Mouse (Mus musculus) myocyte (in vitro differentiated cells): ENCODE results near the gene Clps. TPM values are rescaled to one million over a fixed set of nuclear protein-coding genes. Genes with fewer than 3 reads are reported as not detected.

Experiments used
- H3K27me3 ChIP-seq: one replicate; pipeline ENCODE4 v1.6.1; 2011; ENCODE audit not compliant: control insufficient read depth, insufficient read depth, insufficient read length
- H3K36me3 ChIP-seq: one replicate; pipeline ENCODE4 v1.6.1; 2011; ENCODE audit not compliant: control insufficient read depth, insufficient read depth
- H3K4me2 ChIP-seq: one replicate; pipeline ENCODE4 v1.6.1; 2011; ENCODE audit warnings: low read depth, control low read depth
- H3K4me3 ChIP-seq: one replicate; pipeline ENCODE4 v1.5.1; 2011; ENCODE audit warnings: mild to moderate bottlenecking, control low read depth, moderate library complexity
- H3K79me2 ChIP-seq: one replicate; pipeline ENCODE4 v1.6.1; 2011; ENCODE audit not compliant: control insufficient read depth, insufficient read depth
- H3ac ChIP-seq: one replicate; pipeline ENCODE4 v1.6.1; 2011; ENCODE audit not compliant: control insufficient read depth, insufficient read length
- CEBPB ChIP-seq: IDR thresholded peaks from 2 replicates; pipeline ENCODE4 v1.6.1; 2011; ENCODE audit warnings: mild to moderate bottlenecking, moderate library complexity; ENCODE audit not compliant: poor library complexity, insufficient read depth, severe bottlenecking
- E2F4 ChIP-seq: IDR thresholded peaks from one replicate; pipeline ENCODE4 v1.6.1; 2011; ENCODE audit warnings: mild to moderate bottlenecking, control low read depth, moderate library complexity; ENCODE audit not compliant: insufficient read depth
- MAX ChIP-seq: IDR thresholded peaks from one replicate; pipeline ENCODE4 v1.6.1; 2011; ENCODE audit warnings: low read depth, mild to moderate bottlenecking, control low read depth
- MYOD1 ChIP-seq, 3 experiments: IDR thresholded peaks; one replicate each; pipeline ENCODE4 v1.6.1; 2011; ENCODE audit warnings: control low read depth in 2 of 3, low read depth in 2 of 3, mild to moderate bottlenecking in 2 of 3, moderate library complexity in 1 of 3; ENCODE audit not compliant: insufficient read length in 2 of 3, control insufficient read depth in 1 of 3
- MYOG ChIP-seq, 3 experiments: IDR thresholded peaks; one replicate each; pipeline ENCODE4 v1.6.1; 2011; ENCODE audit warnings: control low read depth in 2 of 3, low read depth in 2 of 3, mild to moderate bottlenecking in 2 of 3; ENCODE audit not compliant: insufficient read length in 2 of 3, control insufficient read depth in 1 of 3, insufficient read depth in 1 of 3
- POLR2A ChIP-seq: IDR thresholded peaks from one replicate; pipeline ENCODE4 v1.6.1; 2011; ENCODE audit warnings: low read depth, mild to moderate bottlenecking, control low read depth, moderate library complexity; ENCODE audit not compliant: insufficient read length
- POLR2AphosphoS2 ChIP-seq: IDR thresholded peaks from one replicate; pipeline ENCODE4 v1.6.1; 2011; ENCODE audit warnings: low read depth, control low read depth; ENCODE audit not compliant: insufficient read length
- REST ChIP-seq: IDR thresholded peaks from one replicate; pipeline ENCODE4 v1.6.1; 2011; ENCODE audit warnings: mild to moderate bottlenecking, control low read depth, moderate library complexity; ENCODE audit not compliant: insufficient read depth, insufficient read length
- SRF ChIP-seq: IDR thresholded peaks from one replicate; pipeline ENCODE4 v1.6.1; 2011; ENCODE audit warnings: low read depth; ENCODE audit not compliant: control insufficient read depth, insufficient read length
- TCF12 ChIP-seq: IDR thresholded peaks from one replicate; pipeline ENCODE4 v1.6.1; 2011; ENCODE audit warnings: mild to moderate bottlenecking, control low read depth; ENCODE audit not compliant: poor library complexity, insufficient read depth, severe bottlenecking
- TCF3 ChIP-seq: IDR thresholded peaks from one replicate; pipeline ENCODE4 v1.6.1; 2011; ENCODE audit warnings: low read depth, control low read depth; ENCODE audit not compliant: insufficient read length
- USF1 ChIP-seq: IDR thresholded peaks from one replicate; pipeline ENCODE4 v1.6.1; 2011; ENCODE audit warnings: low read depth, mild to moderate bottlenecking, control low read depth, moderate library complexity
- polyA plus RNA-seq: library from polyadenylated mRNA; unstranded; fragments of >200 nt; fragmentation: generic; extraction: Trizol; gene quantifications from one replicate; pipeline ENCODE4 v1.2.1, GENCODE M21; 2012; ENCODE audit warnings: missing spikeins

The Clps gene
- polyA plus RNA-seq, 1 experiment: not detected

GRCm38 (mm10) chr17:28571868-28572267 is 11.3 kb upstream of the Clps start:
- no peak for TF ChIP-seq MYOD1 (IDR thresholded peaks at IDR 0.05; ENCODE audit: control insufficient read depth in 1 of 3, insufficient read length in 2 of 3, low read depth in 2 of 3)
- TF ChIP-seq CEBPB: no peak
- TF ChIP-seq TCF3: no peak
- TF ChIP-seq MAX: no peak
- TF ChIP-seq TCF12: no peak
- TF ChIP-seq USF1: no peak
- TF ChIP-seq SRF: no peak
- no peak for TF ChIP-seq POLR2AphosphoS2
- no peak for TF ChIP-seq POLR2A
- TF ChIP-seq REST: no peak
- TF ChIP-seq MYOG (IDR thresholded peaks at IDR 0.05; ENCODE audit: control insufficient read depth in 1 of 3, insufficient read depth in 1 of 3, insufficient read length in 2 of 3, low read depth in 2 of 3): no peak
- no peak for TF ChIP-seq E2F4
- H3K36me3 ChIP-seq: no peaks in the 10 kb centered on the region
- no peaks in the 10 kb centered on the region for H3K79me2 ChIP-seq
- no peaks in the 10 kb centered on the region for H3K27me3 ChIP-seq
- H3K4me3 ChIP-seq: no peak overlapping the region
- H3ac ChIP-seq: no peak overlapping the region
- H3K4me2 ChIP-seq: no peak overlapping the region

DNA sequence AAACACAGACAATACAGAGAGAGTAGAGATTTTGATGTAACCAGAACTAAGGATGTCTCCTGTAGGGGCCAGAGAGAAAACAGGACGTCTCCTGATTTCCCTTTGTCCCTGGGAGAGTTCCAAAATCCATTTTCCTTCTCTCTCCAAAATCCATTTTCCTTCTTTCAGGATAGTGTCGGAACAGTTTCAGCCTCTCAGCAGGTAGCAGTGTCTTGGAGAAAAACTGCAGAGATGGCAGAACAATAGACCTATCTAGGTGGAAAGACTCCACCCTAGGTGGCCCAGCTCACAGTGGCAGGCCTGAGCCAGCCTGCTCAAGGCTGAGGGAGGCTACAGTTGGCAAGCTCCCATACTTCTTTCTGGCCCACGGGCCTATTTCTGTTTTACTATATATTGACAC is 7.0 kb upstream of the Clps start:
- Histone ChIP-seq H3K36me3 (no peaks in the 10 kb centered on the region), H3K4me3 (no peak overlapping the region), H3K4me2 (no peak overlapping the region), H3K27me3 (no peaks in the 10 kb centered on the region), H3ac (no peak overlapping the region), H3K79me2 (no peaks in the 10 kb centered on the region)
- TF ChIP-seq TCF3: no peak
- no peak for TF ChIP-seq USF1
- no peak for TF ChIP-seq POLR2AphosphoS2
- no peak for TF ChIP-seq SRF
- TF ChIP-seq MYOD1 (IDR thresholded peaks at IDR 0.05; ENCODE audit: control insufficient read depth in 1 of 3, insufficient read length in 2 of 3, low read depth in 2 of 3): no peak
- TF ChIP-seq REST: no peak
- no peak for TF ChIP-seq E2F4
- no peak for TF ChIP-seq POLR2A
- TF ChIP-seq TCF12: no peak
- no peak for TF ChIP-seq CEBPB
- TF ChIP-seq MAX: no peak
- TF ChIP-seq MYOG (IDR thresholded peaks at IDR 0.05; ENCODE audit: control insufficient read depth in 1 of 3, insufficient read depth in 1 of 3, insufficient read length in 2 of 3, low read depth in 2 of 3): no peak

DNA sequence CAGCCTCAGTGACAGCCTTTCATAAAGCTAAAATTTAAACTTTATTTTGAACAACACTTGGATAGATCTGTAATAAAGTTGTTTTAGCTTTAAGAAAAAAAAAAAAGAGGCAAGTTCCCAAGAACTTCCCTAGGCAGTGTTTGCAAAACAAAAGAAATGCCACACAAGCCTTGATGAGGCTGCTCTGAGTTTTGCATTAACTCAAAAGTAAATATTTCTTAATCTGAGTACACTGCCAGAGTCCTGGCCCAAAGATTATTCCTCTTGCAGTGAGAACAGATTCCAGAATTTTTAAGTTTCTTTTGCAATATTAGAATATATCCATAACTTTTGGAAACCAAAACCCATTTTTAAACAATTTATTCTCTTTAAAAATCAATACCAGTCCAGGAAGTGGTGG is 4.6 kb upstream of the Clps start:
- Histone ChIP-seq H3K36me3 (no peaks in the 10 kb centered on the region), H3ac (no peak overlapping the region), H3K4me2 (no peak overlapping the region), H3K4me3 (no peak overlapping the region), H3K79me2 (no peaks in the 10 kb centered on the region), H3K27me3 (peaks cover 22% of the 10 kb centered on the region)
- no peak for TF ChIP-seq TCF3
- TF ChIP-seq REST: no peak
- no peak for TF ChIP-seq TCF12
- no peak for TF ChIP-seq CEBPB
- no peak for TF ChIP-seq POLR2AphosphoS2
- no peak for TF ChIP-seq MYOD1 (IDR thresholded peaks at IDR 0.05; ENCODE audit: control insufficient read depth in 1 of 3, insufficient read length in 2 of 3, low read depth in 2 of 3)
- TF ChIP-seq MYOG (IDR thresholded peaks at IDR 0.05; ENCODE audit: control insufficient read depth in 1 of 3, insufficient read depth in 1 of 3, insufficient read length in 2 of 3, low read depth in 2 of 3): no peak

- H3K36me3 ChIP-seq: no peaks in the 10 kb centered on the region
- no peak overlapping the region for H3ac ChIP-seq
- H3K27me3 ChIP-seq: peaks cover 30% of the 10 kb centered on the region
- no peak overlapping the region for H3K4me2 ChIP-seq
- TF ChIP-seq MYOG (IDR thresholded peaks at IDR 0.05; ENCODE audit: control insufficient read depth in 1 of 3, insufficient read depth in 1 of 3, insufficient read length in 2 of 3, low read depth in 2 of 3) (no peak), REST (no peak), SRF (no peak), TCF12 (no peak), E2F4 (no peak), TCF3 (no peak), CEBPB (no peak), USF1 (no peak), MAX (no peak), POLR2A (no peak), POLR2AphosphoS2 (no peak)
- no peaks in the 10 kb centered on the region for H3K79me2 ChIP-seq
- no peak overlapping the region for H3K4me3 ChIP-seq
Observed at GRCm38 (mm10) chr17:28561613-28562012, 1.0 kb upstream of the Clps start.

DNA sequence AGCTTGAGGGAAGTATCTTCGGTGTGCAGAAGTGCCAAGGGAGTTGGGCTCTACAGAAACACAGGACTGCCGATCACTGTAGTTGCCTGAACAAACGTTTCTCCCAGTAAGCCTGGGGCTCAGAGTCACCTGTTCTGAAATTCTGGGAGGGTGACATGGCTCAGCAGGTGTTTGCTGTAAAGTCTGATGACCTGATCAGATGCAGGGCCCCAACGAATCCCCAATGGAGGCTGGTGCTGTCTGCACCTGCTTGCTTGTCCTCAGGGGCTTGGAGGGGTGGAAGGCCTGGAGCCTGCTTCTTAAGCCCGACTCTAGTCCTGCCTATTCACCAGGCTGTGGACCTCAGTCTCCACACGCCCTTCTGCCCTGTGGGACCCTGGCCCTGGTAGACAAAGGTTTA is 2.8 kb downstream of the Clps start:
- H3K4me2 ChIP-seq: no peak overlapping the region
- TF ChIP-seq REST: no peak
- TF ChIP-seq POLR2AphosphoS2: no peak
- peak in 1 of 3 experiments; percentile 56 for TF ChIP-seq MYOG (IDR thresholded peaks at IDR 0.05; ENCODE audit: control insufficient read depth in 1 of 3, insufficient read depth in 1 of 3, insufficient read length in 2 of 3, low read depth in 2 of 3)
- TF ChIP-seq E2F4: no peak
- peak in 2 of 3 experiments; percentile 46 to 59 for TF ChIP-seq MYOD1 (IDR thresholded peaks at IDR 0.05; ENCODE audit: control insufficient read depth in 1 of 3, insufficient read length in 2 of 3, low read depth in 2 of 3)

More for the DNA sequence above, 2.8 kb downstream of the Clps start:
- Histone ChIP-seq H3K27me3 (peaks cover 30% of the 10 kb centered on the region), H3K36me3 (no peaks in the 10 kb centered on the region), H3ac (no peak overlapping the region), H3K79me2 (no peaks in the 10 kb centered on the region), H3K4me3 (no peak overlapping the region)
